Comparison of ENCODE assay signal across 21 mouse cellular contexts in genomic region chr3:154145750-154146149, GRCm38 (mm10).
"Had no signal": no experiment of that assay in that cellular context is flagged by ENCODE, and none has a peak within 500 bp of the region (broad histone marks: within the 10 kb centered on the region; RNA-seq: fewer than 3 reads in every experiment).

No protein-coding gene starts in this region.

- H3K4me1 ChIP-seq: limb, embryonic 12.5 days; limb, embryonic 15.5 days; neural tube, embryonic 13.5 days had no signal

- ATAC-seq: liver, postnatal 0 days; lung, postnatal 0 days had no signal

- DNase-seq: kidney, adult 18-20 months; kidney, adult 9 months; kidney, postnatal 14 days; kidney, postnatal 4 days; layer of hippocampus, adult 9-11 months; layer of hippocampus, postnatal 36 days; liver, postnatal 0 days; lung, embryonic 14.5 days; retina, postnatal 1 day; right cerebral cortex, postnatal 25 days; thymus, adult 18-20 months; thymus, postnatal 36 days had no signal

- H3K27me3 ChIP-seq: limb, embryonic 12.5 days; limb, embryonic 15.5 days; neural tube, embryonic 13.5 days had no signal

- H3K27ac ChIP-seq: left cerebral cortex, adult 2 months; limb, embryonic 12.5 days; limb, embryonic 15.5 days; liver, embryonic 14.5 days; macrophage; neural tube, embryonic 13.5 days had no signal

- H3K9me3 ChIP-seq: limb, embryonic 12.5 days; limb, embryonic 15.5 days; neural tube, embryonic 13.5 days had no signal

- H3K36me3 ChIP-seq: limb, embryonic 12.5 days; limb, embryonic 15.5 days; neural tube, embryonic 13.5 days had no signal

- H3K4me2 ChIP-seq: limb, embryonic 12.5 days; limb, embryonic 15.5 days; liver, embryonic 11.5 days; lung, embryonic 14.5 days; neural tube, embryonic 13.5 days had no signal

- H3K9ac ChIP-seq: limb, embryonic 12.5 days; limb, embryonic 15.5 days; liver, embryonic 14.5 days; liver, postnatal 0 days; lung, embryonic 14.5 days; neural tube, embryonic 13.5 days had no signal

- H3K4me3 ChIP-seq: left cerebral cortex, adult 2 months; limb, embryonic 12.5 days; limb, embryonic 15.5 days; myocyte; neural tube, embryonic 13.5 days had no signal
